Mouse (Mus musculus) adrenal gland, postnatal 25 days (tissue): ENCODE measurements around the gene Dapp1. TPM values are rescaled to one million over a fixed set of nuclear protein-coding genes. Genes with fewer than 3 reads are reported as not detected.
A peak's percentile ranks its signal among the peaks of the same experiment; 100 is the strongest.
"Not testable (repeated sequence)": the region's sequence is repeated elsewhere in the genome, so short reads cannot be mapped to it uniquely, and the experiment has no call there.

Experiments
- DNase-seq: peaks from one replicate; pipeline ENCODE4 v3.0.0; 2021; ENCODE audit warnings: mixed read lengths
- total RNA-seq: library from RNA; stranded (reverse); gene quantifications from 2 replicates; pipeline ENCODE4 v1.2.3, GENCODE M21; 2021

The Dapp1 gene
- total RNA-seq, 1 experiment from 2014 or later: 6.3 TPM

GRCm38 (mm10) chr3:137954256-137954916, 27.0 kb downstream of the Dapp1 start:
- no peak for DNase-seq

GRCm38 (mm10) chr3:137952914-137953880, 28.1 kb downstream of the Dapp1 start:
- DNase-seq: no peak

- DNase-seq: peak; percentile 46
Measured at GRCm38 (mm10) chr3:137952225-137952913, 29.0 kb downstream of the Dapp1 start.

- no peak for DNase-seq
Measured at GRCm38 (mm10) chr3:137951819-137952218, 29.5 kb downstream of the Dapp1 start.

GRCm38 (mm10) chr3:137951302-137951701, 30.0 kb downstream of the Dapp1 start:
- not testable (repeated sequence) for DNase-seq

GRCm38 (mm10) chr3:137950191-137950885, 31.0 kb downstream of the Dapp1 start:
- DNase-seq: no peak

- no peak for DNase-seq
Measured at GRCm38 (mm10) chr3:137947525-137947924, 33.8 kb downstream of the Dapp1 start.

- DNase-seq: no peak
Measured at GRCm38 (mm10) chr3:137946827-137947226, 34.5 kb downstream of the Dapp1 start.

GRCm38 (mm10) chr3:137943737-137944154, 37.6 kb downstream of the Dapp1 start:
- DNase-seq: no peak

- DNase-seq: no peak
Measured at GRCm38 (mm10) chr3:137942098-137942622, 39.2 kb downstream of the Dapp1 start.

- DNase-seq: no peak
Measured at GRCm38 (mm10) chr3:137941555-137941954, 39.8 kb downstream of the Dapp1 start.

- peak; percentile 33 for DNase-seq
Measured at GRCm38 (mm10) chr3:137940757-137941156, 40.6 kb downstream of the Dapp1 start.

GRCm38 (mm10) chr3:137938608-137939007, 42.7 kb downstream of the Dapp1 start:
- peak; percentile 69 for DNase-seq

GRCm38 (mm10) chr3:137936541-137936940, 44.8 kb downstream of the Dapp1 start:
- DNase-seq: no peak

- DNase-seq: no peak
Measured at GRCm38 (mm10) chr3:137935570-137936525, 45.5 kb downstream of the Dapp1 start.

GRCm38 (mm10) chr3:137933986-137934385, 47.4 kb downstream of the Dapp1 start:
- DNase-seq: no peak

GRCm38 (mm10) chr3:137932748-137933147, 48.6 kb downstream of the Dapp1 start:
- no peak for DNase-seq

GRCm38 (mm10) chr3:137929940-137930339, 51.4 kb downstream of the Dapp1 start:
- no peak for DNase-seq

- no peak for DNase-seq
Measured at GRCm38 (mm10) chr3:137927010-137927409, 54.3 kb downstream of the Dapp1 start.

- no peak for DNase-seq
Measured at GRCm38 (mm10) chr3:137920594-137920993, 60.8 kb downstream of the Dapp1 start.

GRCm38 (mm10) chr3:137919398-137919797, 61.9 kb downstream of the Dapp1 start:
- DNase-seq: no peak
